Mouse (Mus musculus) inflammation-experienced regulatory T-cells, adult 6 months (primary cell): ENCODE results near the gene A930033H14Rik. TPM values are rescaled to one million over a fixed set of nuclear protein-coding genes. Genes with fewer than 3 reads are reported as not detected.

ENCODE experiments used
- ATAC-seq: one replicate; pipeline ENCODE4 v1.8.0; 2017
- polyA plus RNA-seq, 3 experiments: library from polyadenylated mRNA; unstranded; fragments of 100-300 nt; shearing (Covaris generic); gene quantifications; one replicate each; pipeline ENCODE4 v1.2.1; 2017

Gene A930033H14Rik
- polyA plus RNA-seq = not detected

- ATAC-seq = no peak
Observed at GRCm38 (mm10) chr10:69212542-69213440, at the start of gene A930033H14Rik. Gene A930033H14Rik, minus strand, starts transcription at chr10:69213098.

GRCm38 (mm10) chr10:69259929-69260328, 47.0 kb upstream of the A930033H14Rik start:
- no peak for ATAC-seq

GRCm38 (mm10) chr10:69259161-69259560, 46.3 kb upstream of the A930033H14Rik start:
- no peak for ATAC-seq

GRCm38 (mm10) chr10:69258588-69258987, 45.7 kb upstream of the A930033H14Rik start:
- ATAC-seq = no peak

- no peak for ATAC-seq
Observed at GRCm38 (mm10) chr10:69257592-69258133, 44.8 kb upstream of the A930033H14Rik start.

GRCm38 (mm10) chr10:69255594-69255993, 42.7 kb upstream of the A930033H14Rik start:
- ATAC-seq = no peak

- ATAC-seq = no peak
Observed at GRCm38 (mm10) chr10:69254390-69254847, 41.5 kb upstream of the A930033H14Rik start.

GRCm38 (mm10) chr10:69253686-69254080, 40.8 kb upstream of the A930033H14Rik start:
- no peak for ATAC-seq

- no peak for ATAC-seq
Observed at GRCm38 (mm10) chr10:69253075-69253685, 40.3 kb upstream of the A930033H14Rik start.

GRCm38 (mm10) chr10:69252112-69253074, 39.5 kb upstream of the A930033H14Rik start:
- no peak for ATAC-seq

- no peak for ATAC-seq
Observed at GRCm38 (mm10) chr10:69251254-69251653, 38.4 kb upstream of the A930033H14Rik start.

GRCm38 (mm10) chr10:69248261-69249160, 35.6 kb upstream of the A930033H14Rik start:
- no peak for ATAC-seq

GRCm38 (mm10) chr10:69247311-69248033, 34.6 kb upstream of the A930033H14Rik start:
- no peak for ATAC-seq

GRCm38 (mm10) chr10:69246762-69247161, 33.9 kb upstream of the A930033H14Rik start:
- ATAC-seq = no peak

- no peak for ATAC-seq
Observed at GRCm38 (mm10) chr10:69245906-69246668, 33.2 kb upstream of the A930033H14Rik start.

- no peak for ATAC-seq
Observed at GRCm38 (mm10) chr10:69245151-69245550, 32.3 kb upstream of the A930033H14Rik start.

GRCm38 (mm10) chr10:69240530-69240929, 27.6 kb upstream of the A930033H14Rik start:
- no peak for ATAC-seq

- no peak for ATAC-seq
Observed at GRCm38 (mm10) chr10:69238311-69238710, 25.4 kb upstream of the A930033H14Rik start.

GRCm38 (mm10) chr10:69237781-69238180, 24.9 kb upstream of the A930033H14Rik start:
- no peak for ATAC-seq

GRCm38 (mm10) chr10:69237185-69237584, 24.3 kb upstream of the A930033H14Rik start:
- no peak for ATAC-seq
